Mouse (Mus musculus) testis, adult 2 months (tissue): ENCODE measurements around the gene Psg16.

Experiments used
- CTCF ChIP-seq: fragments of 200-500 bp; IDR thresholded peaks from 2 replicates; pipeline ENCODE4 v1.5.1; 2012; ENCODE audit warnings: low read depth, mild to moderate bottlenecking, inconsistent platforms, low read length, moderate library complexity; ENCODE audit not compliant: control insufficient read depth, insufficient read depth, insufficient replicate concordance
- POLR2A ChIP-seq: fragments of 200-500 bp; IDR thresholded peaks from 2 replicates; pipeline ENCODE4 v1.6.1; 2012; ENCODE audit warnings: low read depth, mild to moderate bottlenecking, inconsistent platforms, low read length, moderate library complexity; ENCODE audit not compliant: control insufficient read depth

- TF ChIP-seq POLR2A, result no peak
- TF ChIP-seq CTCF, result no peak
Measured at GRCm38 (mm10) chr7:17171827-17172226, 98.0 kb downstream of the Psg16 start.
